12 mouse cellular contexts compared by ENCODE assay signal in genomic region chr7:128282532-128283244, GRCm38 (mm10). TPM values are rescaled to one million over a fixed set of nuclear protein-coding genes. Genes with fewer than 3 reads are reported as not detected.
DNase-seq lines count a peak whose midpoint lies in the region; ATAC-seq lines count a peak whose summit lies in the region.
"Had no signal": no experiment of that assay in that cellular context is flagged by ENCODE, and none has a peak within 500 bp of the region (broad histone marks: within the 10 kb centered on the region; RNA-seq: fewer than 3 reads in every experiment).

No protein-coding gene starts in this region.

- DNase-seq in forebrain, embryonic 11.5 days (ENCODE audit: low spot score) = peak; percentile 50
- no peak for DNase-seq in lung, postnatal 25 days (ENCODE audit: low spot score)
- no peak for DNase-seq in kidney, adult 18-20 months
- DNase-seq in heart, adult 9 months (ENCODE audit: low spot score in 2 of 2) = no peak
- DNase-seq: kidney, adult 11 months; right cerebral cortex, postnatal 25 days had no signal

- no peak overlapping the region for H3K9ac ChIP-seq in forebrain, embryonic 11.5 days (ENCODE audit: low read length)
- no peak overlapping the region for H3K9ac ChIP-seq in forebrain, embryonic 15.5 days (replicated peaks)
- H3K9ac ChIP-seq in lung, embryonic 16.5 days (ENCODE audit: low read length) = no peak overlapping the region
- H3K9ac ChIP-seq in neural tube, embryonic 12.5 days = no peak overlapping the region
- H3K9ac ChIP-seq: limb, embryonic 15.5 days had no signal

- H3K27ac ChIP-seq in forebrain, embryonic 11.5 days (ENCODE audit: low read depth, low read length) = no peak overlapping the region
- no peak overlapping the region for H3K27ac ChIP-seq in forebrain, embryonic 15.5 days (replicated peaks)
- H3K27ac ChIP-seq in lung, embryonic 16.5 days (ENCODE audit: low read length) = peak overlapping the region; percentile 82
- H3K27ac ChIP-seq in neural tube, embryonic 12.5 days = peak overlapping the region; percentile 8; the same call in 1 of the 2 replicates
- H3K27ac ChIP-seq: limb, embryonic 15.5 days had no signal

- no peak for ATAC-seq in forebrain, embryonic 11.5 days (replicated peaks; ENCODE audit: low FRiP score)
- no peak for ATAC-seq in forebrain, embryonic 15.5 days (replicated peaks)
- peak; percentile 89 for ATAC-seq in lung, embryonic 16.5 days (ENCODE audit: low read depth)
- peak; percentile 95 for ATAC-seq in granulocyte monocyte progenitor cell, adult 5-6 weeks (replicated peaks; ENCODE audit: poor library complexity, severe bottlenecking)
- no peak for ATAC-seq in neural tube, embryonic 12.5 days (ENCODE audit: low FRiP score, low read depth)

- no peak overlapping the region for H3K4me3 ChIP-seq in forebrain, embryonic 11.5 days (ENCODE audit: low read depth, low read length)
- no peak overlapping the region for H3K4me3 ChIP-seq in forebrain, embryonic 15.5 days
- no peak overlapping the region for H3K4me3 ChIP-seq in lung, embryonic 16.5 days (ENCODE audit: low read length)
- H3K4me3 ChIP-seq in neural tube, embryonic 12.5 days = no peak overlapping the region
- H3K4me3 ChIP-seq: limb, embryonic 15.5 days had no signal

- H3K36me3 ChIP-seq in forebrain, embryonic 11.5 days (ENCODE audit: control insufficient read depth, insufficient read depth, low read length) = no peaks in the 10 kb centered on the region
- H3K36me3 ChIP-seq in forebrain, embryonic 15.5 days = peaks cover 9% of the 10 kb centered on the region; the same call in 1 of the 2 replicates
- H3K36me3 ChIP-seq in lung, embryonic 16.5 days (ENCODE audit: control insufficient read depth, insufficient read depth, low read length) = peaks cover 17% of the 10 kb centered on the region
- peaks cover 15% of the 10 kb centered on the region for H3K36me3 ChIP-seq in neural tube, embryonic 12.5 days

- H3K4me2 ChIP-seq in forebrain, embryonic 11.5 days (ENCODE audit: low read depth, low read length, severe bottlenecking) = no peak overlapping the region
- H3K4me2 ChIP-seq in forebrain, embryonic 15.5 days (replicated peaks) = no peak overlapping the region
- H3K4me2 ChIP-seq in lung, embryonic 16.5 days (ENCODE audit: low read depth, low read length) = no peak overlapping the region
- no peak overlapping the region for H3K4me2 ChIP-seq in neural tube, embryonic 12.5 days (replicated peaks)
- H3K4me2 ChIP-seq: limb, embryonic 15.5 days had no signal

- H3K27me3 ChIP-seq in forebrain, embryonic 11.5 days (ENCODE audit: control insufficient read depth, insufficient read depth, low read length) = 0 out of 2 replicates have a peak, but pooled peaks cover 2% of the 10 kb centered on the region
- no peaks in the 10 kb centered on the region for H3K27me3 ChIP-seq in forebrain, embryonic 15.5 days
- no peaks in the 10 kb centered on the region for H3K27me3 ChIP-seq in lung, embryonic 16.5 days (ENCODE audit: control insufficient read depth, insufficient read depth, low read depth, low read length)
- H3K27me3 ChIP-seq in neural tube, embryonic 12.5 days (replicated peaks) = no peaks in the 10 kb centered on the region
- H3K27me3 ChIP-seq: limb, embryonic 15.5 days had no signal

- H3K4me1 ChIP-seq in forebrain, embryonic 11.5 days (replicated peaks; ENCODE audit: control insufficient read depth, insufficient read depth, low read length) = peaks cover 6% of the 10 kb centered on the region; the same call in 1 of the 2 replicates
- no peaks in the 10 kb centered on the region for H3K4me1 ChIP-seq in forebrain, embryonic 15.5 days
- H3K4me1 ChIP-seq in lung, embryonic 16.5 days (replicated peaks; ENCODE audit: control insufficient read depth, insufficient read depth, low read length) = no peaks in the 10 kb centered on the region
- H3K4me1 ChIP-seq in neural tube, embryonic 12.5 days = peaks cover 18% of the 10 kb centered on the region

- WGBS in forebrain, embryonic 11.5 days = 6% methylated on average over 7 of the region's 7 CpGs
- 4% methylated on average over 7 of the region's 7 CpGs for WGBS in forebrain, embryonic 15.5 days
- WGBS in lung, embryonic 16.5 days = 32% methylated on average over 7 of the region's 7 CpGs
- WGBS in neural tube, embryonic 12.5 days = 6% methylated on average over 7 of the region's 7 CpGs

- H3K9me3 ChIP-seq in forebrain, embryonic 11.5 days (ENCODE audit: control insufficient read depth, low read length) = no peaks in the 10 kb centered on the region
- no peaks in the 10 kb centered on the region for H3K9me3 ChIP-seq in forebrain, embryonic 15.5 days
- no peaks in the 10 kb centered on the region for H3K9me3 ChIP-seq in lung, embryonic 16.5 days (ENCODE audit: control insufficient read depth, low read length)
- H3K9me3 ChIP-seq in neural tube, embryonic 12.5 days = no peaks in the 10 kb centered on the region
- H3K9me3 ChIP-seq: G1E; limb, embryonic 15.5 days had no signal

RNA-seq across cellular contexts. Expression of gene BC017158, which starts 15.3 kb away (rescaled TPM):
- polyA plus RNA-seq in forebrain, embryonic 11.5 days (2014; fragmentation: Nextera tagmentation; extraction: Ambion mirVana) = 23.8 and 24.9 TPM in 2 replicates
- polyA plus RNA-seq in forebrain, embryonic 15.5 days (2015; fragmentation: Nextera tagmentation; extraction: Ambion mirVana) = 13.1 and 14.2 TPM in 2 replicates
- 32.0 and 36.3 TPM in 2 replicates for polyA plus RNA-seq in lung, embryonic 16.5 days (2015; fragmentation: Nextera tagmentation; extraction: Ambion mirVana)
- 37.7 and 45.6 TPM in 2 replicates for total RNA-seq in granulocyte monocyte progenitor cell, adult 5-6 weeks (2014; fragmentation: Nextera tagmentation)
- 18.4 and 24.8 TPM in 2 replicates for total RNA-seq in granulocyte monocyte progenitor cell, adult 5-6 weeks (2017)
- 20.1 and 23.3 TPM in 2 replicates for polyA plus RNA-seq in neural tube, embryonic 12.5 days (2016; fragmentation: Nextera tagmentation; extraction: Ambion mirVana)

RNA-seq across cellular contexts. Expression of gene Slc5a2, which starts 17.2 kb away (rescaled TPM):
- polyA plus RNA-seq in forebrain, embryonic 11.5 days (2014; fragmentation: Nextera tagmentation; extraction: Ambion mirVana) = 0.35 TPM in 1 of 2 replicates, not detected in the other
- not detected in 2 replicates for polyA plus RNA-seq in forebrain, embryonic 15.5 days (2015; fragmentation: Nextera tagmentation; extraction: Ambion mirVana)
- 0.39 TPM in 1 of 2 replicates, not detected in the other for polyA plus RNA-seq in lung, embryonic 16.5 days (2015; fragmentation: Nextera tagmentation; extraction: Ambion mirVana)
- not detected in 2 replicates for total RNA-seq in granulocyte monocyte progenitor cell, adult 5-6 weeks (2014; fragmentation: Nextera tagmentation)
- total RNA-seq in granulocyte monocyte progenitor cell, adult 5-6 weeks (2017) = not detected in 2 replicates
- not detected in 2 replicates for polyA plus RNA-seq in neural tube, embryonic 12.5 days (2016; fragmentation: Nextera tagmentation; extraction: Ambion mirVana)
- polyA plus RNA-seq: limb, embryonic 15.5 days had no signal

RNA-seq across cellular contexts. Expression of gene Tgfb1i1, which starts 36.1 kb away (rescaled TPM):
- polyA plus RNA-seq in forebrain, embryonic 11.5 days (2014; fragmentation: Nextera tagmentation; extraction: Ambion mirVana) = 34.1 and 35.5 TPM in 2 replicates
- polyA plus RNA-seq in forebrain, embryonic 15.5 days (2015; fragmentation: Nextera tagmentation; extraction: Ambion mirVana) = 14.0 and 14.6 TPM in 2 replicates
- polyA plus RNA-seq in lung, embryonic 16.5 days (2015; fragmentation: Nextera tagmentation; extraction: Ambion mirVana) = 190 and 203 TPM in 2 replicates
- 0.06 and 1.2 TPM in 2 replicates for total RNA-seq in granulocyte monocyte progenitor cell, adult 5-6 weeks (2014; fragmentation: Nextera tagmentation)
- not detected in 2 replicates for total RNA-seq in granulocyte monocyte progenitor cell, adult 5-6 weeks (2017)
- polyA plus RNA-seq in neural tube, embryonic 12.5 days (2016; fragmentation: Nextera tagmentation; extraction: Ambion mirVana) = 38.1 and 38.3 TPM in 2 replicates

RNA-seq across cellular contexts. Expression of gene 9130023H24Rik, which starts 44.9 kb away (rescaled TPM):
- polyA plus RNA-seq in forebrain, embryonic 11.5 days (2014; fragmentation: Nextera tagmentation; extraction: Ambion mirVana) = 13.2 and 13.3 TPM in 2 replicates
- polyA plus RNA-seq in forebrain, embryonic 15.5 days (2015; fragmentation: Nextera tagmentation; extraction: Ambion mirVana) = 8.8 and 9.7 TPM in 2 replicates
- 9.4 TPM in 2 replicates for polyA plus RNA-seq in lung, embryonic 16.5 days (2015; fragmentation: Nextera tagmentation; extraction: Ambion mirVana)
- total RNA-seq in granulocyte monocyte progenitor cell, adult 5-6 weeks (2014; fragmentation: Nextera tagmentation) = 1.8 and 2.3 TPM in 2 replicates
- total RNA-seq in granulocyte monocyte progenitor cell, adult 5-6 weeks (2017) = 5.2 and 6.6 TPM in 2 replicates
- 10.7 and 12.6 TPM in 2 replicates for polyA plus RNA-seq in neural tube, embryonic 12.5 days (2016; fragmentation: Nextera tagmentation; extraction: Ambion mirVana)

RNA-seq across cellular contexts. Expression of gene Armc5, which starts 45.5 kb away (rescaled TPM):
- polyA plus RNA-seq in forebrain, embryonic 11.5 days (2014; fragmentation: Nextera tagmentation; extraction: Ambion mirVana) = 11.8 and 13.3 TPM in 2 replicates
- polyA plus RNA-seq in forebrain, embryonic 15.5 days (2015; fragmentation: Nextera tagmentation; extraction: Ambion mirVana) = 11.0 and 12.0 TPM in 2 replicates
- 20.0 TPM in 2 replicates for polyA plus RNA-seq in lung, embryonic 16.5 days (2015; fragmentation: Nextera tagmentation; extraction: Ambion mirVana)
- total RNA-seq in granulocyte monocyte progenitor cell, adult 5-6 weeks (2014; fragmentation: Nextera tagmentation) = 6.0 and 15.4 TPM in 2 replicates
- total RNA-seq in granulocyte monocyte progenitor cell, adult 5-6 weeks (2017) = 9.3 and 9.6 TPM in 2 replicates
- polyA plus RNA-seq in neural tube, embryonic 12.5 days (2016; fragmentation: Nextera tagmentation; extraction: Ambion mirVana) = 15.2 and 17.3 TPM in 2 replicates

Comparison
In these comparisons a context has a peak if more than half of its experiments do, and no peak if none do; other contexts are left out.
1. ATAC-seq: peak in lung, embryonic 16.5 days (single experiment) and granulocyte monocyte progenitor cell, adult 5-6 weeks (single experiment); none in forebrain, embryonic 11.5 days (single experiment), forebrain, embryonic 15.5 days (single experiment) and neural tube, embryonic 12.5 days (single experiment).
2. H3K27ac ChIP-seq: peak in lung, embryonic 16.5 days (single experiment) and neural tube, embryonic 12.5 days (single experiment); none in forebrain, embryonic 11.5 days (single experiment) and forebrain, embryonic 15.5 days (single experiment).